Comparison of ENCODE assay signal across 21 mouse cellular contexts in the genomic region with DNA sequence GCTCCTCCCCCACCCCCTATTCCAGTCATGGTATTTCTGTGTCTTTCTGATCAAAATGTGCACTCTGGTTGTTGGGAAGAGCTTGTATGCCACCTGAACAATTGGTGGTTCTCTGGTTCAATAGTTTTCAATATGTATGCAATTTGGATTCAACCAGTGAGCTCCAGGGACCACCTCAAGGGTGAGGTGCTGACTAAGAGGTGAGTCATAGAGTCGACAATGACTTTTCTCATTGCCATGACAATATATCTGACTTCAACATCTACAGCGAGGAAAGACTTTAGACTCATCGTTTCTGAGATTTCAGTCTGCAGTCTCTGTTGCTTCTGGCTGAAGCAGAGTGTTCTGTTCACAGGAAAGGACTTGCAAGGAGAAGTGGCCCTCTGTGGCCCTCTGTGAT.
"Had no signal": no experiment of that assay in that cellular context is flagged by ENCODE, and none has a peak within 500 bp of the region (broad histone marks: within the 10 kb centered on the region; RNA-seq: fewer than 3 reads in every experiment).

No protein-coding gene starts in this region.

- DNase-seq: kidney, postnatal 36 days; left cerebral cortex, postnatal 4 days; lung, adult 18-20 months; lung, postnatal 10 days; lung, postnatal 36 days; retina, postnatal 1 day; right cerebral cortex, postnatal 25 days; spleen, adult 18-20 months; thymus, adult 18-20 months; thymus, postnatal 4 days had no signal

- H3K9me3 ChIP-seq: limb, embryonic 12.5 days; limb, embryonic 15.5 days; liver, embryonic 15.5 days; lung, embryonic 15.5 days; megakaryocyte, embryonic 14.5 days; midbrain, embryonic 10.5 days; midbrain, embryonic 13.5 days; neural tube, embryonic 12.5 days; neural tube, embryonic 15.5 days had no signal

- H3K9ac ChIP-seq: limb, embryonic 12.5 days; limb, embryonic 15.5 days; liver, embryonic 15.5 days; lung, embryonic 15.5 days; midbrain, embryonic 13.5 days; neural tube, embryonic 12.5 days; neural tube, embryonic 15.5 days had no signal

- H3K27me3 ChIP-seq: limb, embryonic 12.5 days; limb, embryonic 15.5 days; liver, embryonic 15.5 days; lung, embryonic 15.5 days; megakaryocyte, embryonic 14.5 days; midbrain, embryonic 13.5 days; neural tube, embryonic 12.5 days; neural tube, embryonic 15.5 days had no signal

- H3K4me1 ChIP-seq: liver, embryonic 15.5 days; lung, embryonic 15.5 days; midbrain, embryonic 13.5 days; neural tube, embryonic 12.5 days had no signal

- H3K36me3 ChIP-seq: liver, embryonic 15.5 days; lung, embryonic 15.5 days; midbrain, embryonic 13.5 days; neural tube, embryonic 12.5 days; neural tube, embryonic 15.5 days had no signal

- H3K4me2 ChIP-seq: limb, embryonic 12.5 days; limb, embryonic 15.5 days; liver, embryonic 11.5 days; liver, embryonic 15.5 days; lung, embryonic 15.5 days; midbrain, embryonic 13.5 days; neural tube, embryonic 12.5 days; neural tube, embryonic 15.5 days had no signal

- H3K27ac ChIP-seq: kidney, postnatal 0 days; limb, embryonic 12.5 days; limb, embryonic 15.5 days; liver, embryonic 15.5 days; lung, embryonic 15.5 days; midbrain, embryonic 10.5 days; midbrain, embryonic 13.5 days; neural tube, embryonic 12.5 days; neural tube, embryonic 15.5 days had no signal

- H3K4me3 ChIP-seq: limb, embryonic 12.5 days; limb, embryonic 15.5 days; liver, embryonic 15.5 days; lung, embryonic 15.5 days; megakaryocyte, embryonic 14.5 days; midbrain, embryonic 10.5 days; midbrain, embryonic 13.5 days; neural tube, embryonic 12.5 days; neural tube, embryonic 15.5 days had no signal
